ENCODE assay signal across 33 mouse cellular contexts in the genomic region with DNA sequence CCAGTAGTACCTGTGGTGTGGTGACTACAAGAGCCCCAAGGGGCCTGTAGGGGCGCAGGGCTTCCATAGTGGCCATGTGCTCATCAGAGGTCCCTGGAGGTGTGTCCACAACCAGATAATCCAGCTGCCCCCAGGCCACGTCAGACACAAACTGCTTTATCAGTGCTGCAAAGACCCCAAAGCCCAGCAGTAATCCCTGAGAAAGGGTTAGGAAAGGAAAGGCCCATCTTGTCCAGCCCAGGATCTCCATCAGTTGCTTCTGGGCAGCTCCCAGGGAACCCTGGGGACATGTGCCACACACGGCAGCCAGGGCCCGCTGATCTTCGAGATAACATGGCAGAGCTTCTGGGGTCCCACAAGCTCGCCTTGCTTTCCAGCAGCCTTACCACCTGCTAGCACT. TPM values are rescaled to one million over a fixed set of nuclear protein-coding genes. Genes with fewer than 3 reads are reported as not detected.
DNase-seq lines count a peak whose midpoint lies in the region; ATAC-seq and TF ChIP-seq lines count a peak whose summit lies in the region.
"Had no signal": no experiment of that assay in that cellular context is flagged by ENCODE, and none has a peak within 500 bp of the region (broad histone marks: within the 10 kb centered on the region; RNA-seq: fewer than 3 reads in every experiment).

No protein-coding gene starts in this region.

- no peaks in the 10 kb centered on the region for H3K9me3 ChIP-seq in forebrain, embryonic 10.5 days
- H3K9me3 ChIP-seq in forebrain, embryonic 15.5 days, result no peaks in the 10 kb centered on the region
- no peaks in the 10 kb centered on the region for H3K9me3 ChIP-seq in liver, embryonic 12.5 days (replicated peaks)
- no peaks in the 10 kb centered on the region for H3K9me3 ChIP-seq in G1E (replicated peaks)
- no peaks in the 10 kb centered on the region for H3K9me3 ChIP-seq in liver, embryonic 13.5 days (replicated peaks)
- H3K9me3 ChIP-seq: embryonic facial prominence, embryonic 15.5 days; heart, embryonic 10.5 days; heart, embryonic 15.5 days; hindbrain, embryonic 15.5 days; intestine, embryonic 15.5 days; limb, embryonic 13.5 days; neural tube, embryonic 12.5 days had no signal

- peaks cover 36% of the 10 kb centered on the region for H3K4me1 ChIP-seq in forebrain, embryonic 10.5 days
- H3K4me1 ChIP-seq in forebrain, embryonic 15.5 days, result peaks cover 31% of the 10 kb centered on the region
- H3K4me1 ChIP-seq in liver, embryonic 12.5 days, result peaks cover 41% of the 10 kb centered on the region
- peaks cover 58% of the 10 kb centered on the region for H3K4me1 ChIP-seq in G1E (ENCODE audit: insufficient read depth, low read depth, low read length)
- peaks cover 52% of the 10 kb centered on the region for H3K4me1 ChIP-seq in liver, embryonic 13.5 days (replicated peaks)

- TF ChIP-seq CTCF in G1E (IDR thresholded peaks at IDR 0.05; ENCODE audit: low read depth, low read length), result no peak

- no peak for ATAC-seq in forebrain, embryonic 15.5 days (replicated peaks)
- no peak for ATAC-seq in liver, embryonic 12.5 days
- ATAC-seq in G1E (ENCODE audit: extremely low read depth, insufficient number of reproducible peaks, low FRiP score, poor library complexity, severe bottlenecking), result no peak
- no peak for ATAC-seq in liver, embryonic 13.5 days (ENCODE audit: low read depth)
- ATAC-seq: activated CD4-positive, CD25-positive, alpha-beta regulatory T cell, adult 4 months; CD4-positive, CD25-positive, alpha-beta regulatory T cell, adult 4 months; forebrain, embryonic 16.5 days; intestine, embryonic 15.5 days; lung, postnatal 0 days; midbrain, embryonic 16.5 days had no signal

- H3K4me2 ChIP-seq in forebrain, embryonic 15.5 days (replicated peaks), result no peak overlapping the region
- H3K4me2 ChIP-seq in liver, embryonic 12.5 days, result peak overlapping the region; percentile 92
- H3K4me2 ChIP-seq in liver, embryonic 13.5 days, result peak overlapping the region; percentile 95
- H3K4me2 ChIP-seq: hindbrain, embryonic 15.5 days; midbrain, embryonic 11.5 days had no signal

- peaks cover 39% of the 10 kb centered on the region for H3K36me3 ChIP-seq in forebrain, embryonic 10.5 days (replicated peaks)
- peaks cover 24% of the 10 kb centered on the region; the same call in 1 of the 2 replicates for H3K36me3 ChIP-seq in forebrain, embryonic 15.5 days
- H3K36me3 ChIP-seq in liver, embryonic 12.5 days, result peaks cover 68% of the 10 kb centered on the region
- H3K36me3 ChIP-seq in G1E (replicated peaks), result peaks cover 77% of the 10 kb centered on the region
- H3K36me3 ChIP-seq in liver, embryonic 13.5 days, result peaks cover 46% of the 10 kb centered on the region

- H3K9ac ChIP-seq in forebrain, embryonic 15.5 days (replicated peaks), result no peak overlapping the region
- H3K9ac ChIP-seq in liver, embryonic 12.5 days, result peak overlapping the region; percentile 81
- H3K9ac ChIP-seq in liver, embryonic 13.5 days, result peak overlapping the region; percentile 88
- H3K9ac ChIP-seq: embryonic facial prominence, embryonic 15.5 days; heart, embryonic 15.5 days; hindbrain, embryonic 15.5 days; intestine, embryonic 15.5 days; limb, embryonic 13.5 days; neural tube, embryonic 12.5 days had no signal

- peak overlapping the region; percentile 77; the same call in 1 of the 2 replicates for H3K4me3 ChIP-seq in forebrain, embryonic 10.5 days
- no peak overlapping the region for H3K4me3 ChIP-seq in forebrain, embryonic 15.5 days
- H3K4me3 ChIP-seq in liver, embryonic 12.5 days, result peak overlapping the region; percentile 95
- peak overlapping the region; percentile 95; the same call in 1 of the 2 replicates for H3K4me3 ChIP-seq in G1E (ENCODE audit: low read depth, low read length)
- H3K4me3 ChIP-seq in liver, embryonic 13.5 days (replicated peaks), result peak overlapping the region; percentile 99
- H3K4me3 ChIP-seq: hindbrain, embryonic 15.5 days; layer of hippocampus, adult 2 months; neural tube, embryonic 12.5 days had no signal

- no peak overlapping the region for H3K27ac ChIP-seq in forebrain, embryonic 10.5 days
- no peak overlapping the region for H3K27ac ChIP-seq in forebrain, embryonic 15.5 days (replicated peaks)
- no peak overlapping the region for H3K27ac ChIP-seq in liver, embryonic 12.5 days
- H3K27ac ChIP-seq in liver, embryonic 13.5 days, result no peak overlapping the region
- H3K27ac ChIP-seq: embryonic facial prominence, embryonic 15.5 days; heart, embryonic 10.5 days; heart, embryonic 15.5 days; hindbrain, embryonic 15.5 days; intestine, embryonic 15.5 days; layer of hippocampus, adult 2 months; limb, embryonic 13.5 days; macrophage; neural tube, embryonic 12.5 days had no signal

- WGBS in forebrain, embryonic 10.5 days, result 87% methylated on average over 6 of the region's 6 CpGs
- 87% methylated on average over 6 of the region's 6 CpGs for WGBS in forebrain, embryonic 15.5 days
- WGBS in liver, embryonic 12.5 days (ENCODE audit: insufficient replicate concordance), result 65% methylated on average over 6 of the region's 6 CpGs
- WGBS in liver, embryonic 13.5 days (ENCODE audit: insufficient replicate concordance), result 72% methylated on average over 6 of the region's 6 CpGs

- H3K27me3 ChIP-seq in forebrain, embryonic 10.5 days (ENCODE audit: poor library complexity, severe bottlenecking), result no peaks in the 10 kb centered on the region
- H3K27me3 ChIP-seq in forebrain, embryonic 15.5 days, result no peaks in the 10 kb centered on the region
- H3K27me3 ChIP-seq in liver, embryonic 12.5 days (replicated peaks), result no peaks in the 10 kb centered on the region
- H3K27me3 ChIP-seq in G1E (ENCODE audit: insufficient read depth, low read length), result no peaks in the 10 kb centered on the region
- no peaks in the 10 kb centered on the region for H3K27me3 ChIP-seq in liver, embryonic 13.5 days
- H3K27me3 ChIP-seq: embryonic facial prominence, embryonic 15.5 days; heart, embryonic 15.5 days; hindbrain, embryonic 15.5 days; intestine, embryonic 15.5 days; limb, embryonic 13.5 days; neural tube, embryonic 12.5 days had no signal

- no peak for DNase-seq in forebrain, embryonic 10.5 days (ENCODE audit: extremely low spot score, low spot score)
- no peak for DNase-seq in liver
- DNase-seq in G1E (ENCODE audit: low spot score), result no peak
- no peak for DNase-seq in liver, embryonic 13.5 days
- no peak for DNase-seq in lung, postnatal 36 days
- DNase-seq: adrenal gland, postnatal 14 days; cerebellum, adult 11 months; gastrocnemius, postnatal 10 days; heart, postnatal 36 days; kidney, adult 2 months; kidney, postnatal 36 days; lung, adult 18-20 months; right cerebral cortex, adult 18-20 months; spleen, adult 18-20 months; thymus, adult 2 months; thymus, postnatal 36 days had no signal

RNA-seq across cellular contexts. Expression of gene Nubp2, which starts 1.8 kb away (rescaled TPM):
- 81.3 and 82.5 TPM in 2 replicates for polyA plus RNA-seq in forebrain, embryonic 10.5 days (2016; fragmentation: Nextera tagmentation; extraction: Ambion mirVana)
- 73.2 and 74.2 TPM in 2 replicates for polyA plus RNA-seq in forebrain, embryonic 15.5 days (2015; fragmentation: Nextera tagmentation; extraction: Ambion mirVana)
- 97.7 and 108 TPM in 2 replicates for polyA plus RNA-seq in liver, embryonic 12.5 days (2016; fragmentation: Nextera tagmentation; extraction: Ambion mirVana)
- total RNA-seq in G1E (2014; fragmentation: Nextera tagmentation) (92.9 and 95.7 TPM in 2 replicates), G1E (2017) (46.9 and 58.5 TPM in 2 replicates)
- 79.9 and 103 TPM in 2 replicates for polyA plus RNA-seq in G1E (2012)
- polyA plus RNA-seq in liver, embryonic 13.5 days (2015; fragmentation: Nextera tagmentation; extraction: Ambion mirVana), result 89.3 and 93.2 TPM in 2 replicates

RNA-seq across cellular contexts. Expression of gene Spsb3, which starts 2.1 kb away (rescaled TPM):
- polyA plus RNA-seq in forebrain, embryonic 10.5 days (2016; fragmentation: Nextera tagmentation; extraction: Ambion mirVana), result 42.8 and 45.3 TPM in 2 replicates
- 81.5 and 82.5 TPM in 2 replicates for polyA plus RNA-seq in forebrain, embryonic 15.5 days (2015; fragmentation: Nextera tagmentation; extraction: Ambion mirVana)
- polyA plus RNA-seq in liver, embryonic 12.5 days (2016; fragmentation: Nextera tagmentation; extraction: Ambion mirVana), result 37.5 and 40.0 TPM in 2 replicates
- 10.9 and 12.8 TPM in 2 replicates for total RNA-seq in G1E (2014; fragmentation: Nextera tagmentation)
- total RNA-seq in G1E (2017), result 15.9 and 19.7 TPM in 2 replicates
- 35.1 and 42.6 TPM in 2 replicates for polyA plus RNA-seq in G1E (2012)
- polyA plus RNA-seq in liver, embryonic 13.5 days (2015; fragmentation: Nextera tagmentation; extraction: Ambion mirVana), result 37.9 and 38.4 TPM in 2 replicates

RNA-seq across cellular contexts. Expression of gene Eme2, which starts 10.5 kb away (rescaled TPM):
- 30.3 and 30.4 TPM in 2 replicates for polyA plus RNA-seq in forebrain, embryonic 10.5 days (2016; fragmentation: Nextera tagmentation; extraction: Ambion mirVana)
- polyA plus RNA-seq in forebrain, embryonic 15.5 days (2015; fragmentation: Nextera tagmentation; extraction: Ambion mirVana), result 32.8 and 34.6 TPM in 2 replicates
- polyA plus RNA-seq in liver, embryonic 12.5 days (2016; fragmentation: Nextera tagmentation; extraction: Ambion mirVana), result 20.3 and 21.4 TPM in 2 replicates
- total RNA-seq in G1E (2014; fragmentation: Nextera tagmentation), result 3.4 and 6.5 TPM in 2 replicates
- total RNA-seq in G1E (2017), result 18.2 and 19.4 TPM in 2 replicates
- 9.4 and 12.1 TPM in 2 replicates for polyA plus RNA-seq in G1E (2012)
- 13.8 and 14.6 TPM in 2 replicates for polyA plus RNA-seq in liver, embryonic 13.5 days (2015; fragmentation: Nextera tagmentation; extraction: Ambion mirVana)

RNA-seq across cellular contexts. Expression of gene Mrps34, which starts 10.5 kb away (rescaled TPM):
- 100 and 103 TPM in 2 replicates for polyA plus RNA-seq in forebrain, embryonic 10.5 days (2016; fragmentation: Nextera tagmentation; extraction: Ambion mirVana)
- polyA plus RNA-seq in forebrain, embryonic 15.5 days (2015; fragmentation: Nextera tagmentation; extraction: Ambion mirVana), result 77.6 and 82.2 TPM in 2 replicates
- polyA plus RNA-seq in liver, embryonic 12.5 days (2016; fragmentation: Nextera tagmentation; extraction: Ambion mirVana), result 101 and 106 TPM in 2 replicates
- total RNA-seq in G1E (2014; fragmentation: Nextera tagmentation), result 28.8 and 30.8 TPM in 2 replicates
- total RNA-seq in G1E (2017), result 15.6 and 21.1 TPM in 2 replicates
- 81.7 and 82.8 TPM in 2 replicates for polyA plus RNA-seq in G1E (2012)
- 84.2 TPM in 2 replicates for polyA plus RNA-seq in liver, embryonic 13.5 days (2015; fragmentation: Nextera tagmentation; extraction: Ambion mirVana)

RNA-seq across cellular contexts. Expression of gene Nme3, which starts 11.9 kb away (rescaled TPM):
- polyA plus RNA-seq in forebrain, embryonic 10.5 days (2016; fragmentation: Nextera tagmentation; extraction: Ambion mirVana), result 50.1 and 51.8 TPM in 2 replicates
- polyA plus RNA-seq in forebrain, embryonic 15.5 days (2015; fragmentation: Nextera tagmentation; extraction: Ambion mirVana), result 69.6 and 72.6 TPM in 2 replicates
- polyA plus RNA-seq in liver, embryonic 12.5 days (2016; fragmentation: Nextera tagmentation; extraction: Ambion mirVana), result 67.9 and 68.8 TPM in 2 replicates
- total RNA-seq in G1E (2014; fragmentation: Nextera tagmentation), result 5.6 and 9.5 TPM in 2 replicates
- 29.0 and 32.5 TPM in 2 replicates for total RNA-seq in G1E (2017)
- 20.2 and 26.8 TPM in 2 replicates for polyA plus RNA-seq in G1E (2012)
- polyA plus RNA-seq in liver, embryonic 13.5 days (2015; fragmentation: Nextera tagmentation; extraction: Ambion mirVana), result 65.6 and 66.8 TPM in 2 replicates
